Mouse (Mus musculus) thymus, postnatal 4 days (tissue): ENCODE measurements around the gene Celsr2.

ENCODE experiments used
- DNase-seq: peaks from one replicate; pipeline ENCODE4 v3.0.0; 2021

Celsr2 gene

DNA sequence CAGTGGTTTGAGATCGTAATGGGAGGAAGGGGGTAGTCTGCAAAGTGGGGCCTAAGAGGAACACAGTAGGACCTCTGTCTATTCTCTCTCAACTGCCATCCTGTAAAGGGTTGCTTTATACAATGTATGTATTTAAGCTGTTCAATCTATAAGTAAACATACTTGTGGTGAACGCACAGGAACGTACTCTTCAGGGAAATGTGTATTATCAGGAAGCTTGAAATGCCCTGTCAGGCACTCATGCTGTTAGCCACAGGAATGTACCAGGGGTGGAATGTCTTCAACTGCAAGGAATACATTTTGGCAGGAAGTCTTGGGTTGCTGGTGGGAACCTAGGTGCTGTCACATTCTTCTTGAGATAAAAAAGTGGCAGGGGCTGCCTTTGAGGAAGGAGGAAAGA lies 42.7 kb downstream of the Celsr2 start:
- DNase-seq, result no peak

DNA sequence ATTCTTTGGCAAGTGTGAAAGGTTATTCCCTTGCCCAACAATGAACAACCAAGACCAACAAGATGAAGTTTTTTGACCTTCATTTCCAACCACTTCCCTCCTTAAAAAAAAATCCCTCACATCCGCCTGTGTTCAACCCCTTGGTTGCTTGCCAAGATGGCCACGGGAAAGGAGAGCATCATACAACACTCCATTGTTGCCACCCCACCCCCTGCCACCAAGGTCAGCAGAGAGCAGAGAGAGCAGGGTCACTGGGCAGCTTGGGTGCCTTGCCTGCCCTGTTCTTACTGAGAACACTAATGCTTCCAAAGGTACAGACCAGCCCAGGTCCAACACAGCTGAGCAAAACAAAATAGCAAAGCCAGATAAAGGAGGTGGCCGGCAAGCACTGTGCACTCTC lies 43.1 kb downstream of the Celsr2 start:
- DNase-seq, result no peak

DNA sequence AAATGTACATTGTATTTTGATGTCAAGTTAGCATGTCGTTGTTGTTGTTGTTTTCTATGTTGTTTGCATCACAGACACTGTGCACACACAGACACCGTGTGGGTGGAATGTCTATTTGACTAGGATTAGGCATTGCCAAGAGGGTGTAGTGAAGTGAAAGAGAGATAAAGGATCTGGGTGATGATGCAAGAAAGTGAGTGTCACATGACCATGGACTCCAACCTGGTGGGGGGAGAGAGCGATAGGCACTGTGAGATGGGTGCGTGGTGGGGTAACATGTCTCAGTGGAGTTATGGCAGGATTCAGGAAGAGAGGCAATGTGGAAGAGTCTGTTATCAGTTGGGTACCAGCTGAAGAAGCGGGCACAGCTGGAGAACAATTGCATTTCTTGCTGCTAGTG lies 46.6 kb downstream of the Celsr2 start:
- DNase-seq, result no peak

DNA sequence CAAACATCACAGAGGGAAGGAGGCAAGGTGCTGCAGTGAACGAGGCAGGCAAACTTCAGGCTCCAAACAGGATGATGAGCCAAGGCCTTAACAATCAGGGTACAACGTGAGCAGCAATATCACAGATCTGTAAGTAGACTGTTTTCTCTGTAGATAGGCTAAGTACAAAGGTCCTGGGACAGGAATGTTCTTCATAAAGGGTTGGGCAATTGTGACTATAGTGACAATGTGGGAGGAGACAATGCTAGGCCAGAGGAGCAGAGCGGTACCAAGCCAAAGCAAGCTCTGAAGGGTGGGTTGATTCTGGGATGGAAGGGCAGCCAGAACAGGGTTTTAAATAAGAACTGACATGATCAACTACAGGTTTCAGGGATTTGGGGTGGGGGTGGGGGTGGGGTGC lies 47.5 kb downstream of the Celsr2 start:
- no peak for DNase-seq

DNA sequence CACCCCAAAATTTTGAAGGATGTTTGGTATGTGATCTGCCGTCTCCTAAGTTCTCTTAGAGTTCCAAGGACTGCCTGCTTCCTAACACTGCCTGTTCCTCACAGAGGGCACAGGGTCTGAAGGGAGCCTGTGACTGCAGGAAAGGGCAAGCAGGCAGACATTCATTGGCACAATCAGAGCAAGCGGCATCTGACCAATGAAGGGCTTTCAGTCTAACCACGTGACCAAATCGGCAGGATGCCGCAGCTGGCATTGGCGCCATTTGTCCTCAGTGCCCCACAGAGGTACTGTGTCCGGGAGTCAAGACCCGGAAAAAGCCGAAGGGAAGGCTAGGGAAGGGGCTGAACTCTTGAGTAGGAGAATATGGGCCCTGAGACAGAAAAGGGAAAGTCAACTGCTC lies 48.2 kb downstream of the Celsr2 start:
- DNase-seq, result no peak

DNA sequence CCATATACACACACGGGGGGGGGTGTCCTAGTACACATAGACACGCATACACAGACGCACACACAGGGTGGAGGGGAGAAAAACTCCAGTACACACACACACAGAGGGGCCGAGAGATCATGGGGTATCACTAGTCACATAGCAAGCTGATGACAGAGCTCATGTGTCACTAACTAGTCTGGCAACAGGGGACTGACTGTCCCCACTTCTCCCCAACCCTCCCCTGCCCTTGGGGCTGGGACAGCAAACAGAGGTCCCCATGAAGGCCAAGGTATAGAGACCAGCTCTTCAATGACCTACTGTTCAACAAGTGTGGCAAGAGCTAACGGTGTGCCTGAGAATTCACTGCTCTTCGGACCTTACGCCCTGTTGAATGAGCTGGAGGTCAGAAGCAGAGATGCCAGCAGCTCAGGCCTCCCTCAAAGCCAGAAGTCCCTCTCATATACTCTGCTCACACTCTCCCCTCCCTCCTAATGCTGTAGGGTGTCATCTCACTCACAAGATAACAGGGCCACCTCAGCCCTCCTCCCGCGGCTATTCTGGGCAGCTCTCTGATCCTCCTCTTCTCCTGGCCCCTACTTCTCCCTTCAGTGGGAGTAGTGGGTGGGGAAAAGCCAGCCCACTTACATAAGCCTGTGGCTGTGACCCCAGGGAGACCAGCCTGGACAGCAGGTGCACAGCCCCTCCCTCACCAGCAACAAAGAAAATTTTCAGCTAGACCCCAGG lies 50.9 kb downstream of the Celsr2 start, which contains the start of gene Mybphl:
Mybphl (plus strand) TSS at position 642 of the 726 bp plus-strand sequence.
- DNase-seq, result no peak

DNA sequence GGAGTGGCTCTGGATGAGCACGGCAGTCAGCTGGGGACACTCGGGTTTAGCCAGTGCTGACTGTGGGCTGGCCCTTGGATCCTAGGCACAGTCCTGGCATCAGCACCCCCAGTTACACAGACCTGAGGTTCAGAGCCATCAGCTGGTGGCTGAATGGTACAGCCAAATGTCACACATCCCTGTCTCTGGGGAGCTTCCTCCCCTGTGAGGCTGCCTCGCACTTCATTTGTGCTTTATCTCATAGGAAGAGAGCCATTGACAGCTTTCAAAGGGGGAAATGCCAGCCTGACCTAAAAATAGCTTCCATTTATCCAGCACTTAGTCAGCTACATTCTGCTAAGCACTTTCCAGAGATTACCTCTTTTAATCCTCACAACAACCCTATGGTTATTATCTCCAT lies 51.7 kb downstream of the Celsr2 start:
- DNase-seq, result no peak

DNA sequence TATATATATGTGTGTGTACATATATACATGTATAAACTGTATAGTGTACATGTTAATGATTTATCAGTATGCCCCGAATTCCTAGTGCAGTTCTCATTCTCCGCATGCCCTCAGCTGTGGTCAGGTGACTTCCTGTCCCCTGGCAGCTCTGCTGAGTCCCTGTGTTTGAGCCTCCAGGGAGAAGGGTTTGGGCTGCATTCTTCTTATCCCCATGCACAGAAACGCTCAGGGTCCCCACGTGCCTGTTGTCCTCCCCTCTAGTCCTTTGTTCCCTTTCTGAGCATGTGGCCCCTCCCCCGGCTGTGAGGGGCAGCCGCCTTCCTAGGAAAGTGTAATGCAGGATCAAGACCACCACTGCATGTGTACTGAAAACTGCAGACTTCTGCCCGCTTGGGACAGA lies 54.5 kb downstream of the Celsr2 start:
- peak; percentile 20 for DNase-seq

DNA sequence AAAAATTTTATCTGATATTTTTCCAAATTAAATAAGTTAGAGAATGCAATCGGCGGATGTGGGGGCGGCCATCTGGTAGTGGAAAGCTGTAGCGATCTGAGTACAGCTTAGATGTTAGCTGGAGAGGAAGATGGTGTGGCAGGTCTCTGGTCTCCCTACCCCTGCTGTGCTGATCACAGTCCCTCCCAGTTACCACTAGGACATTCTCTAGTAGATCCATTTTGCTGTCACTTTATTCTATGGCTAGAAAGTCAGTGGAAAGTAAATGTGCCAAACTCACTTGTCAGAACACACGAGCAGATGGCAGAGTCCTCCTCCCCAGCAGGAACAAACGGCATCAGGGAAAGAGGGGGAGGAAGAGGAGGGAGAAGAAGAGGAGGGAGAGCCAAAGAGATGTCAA lies 56.9 kb downstream of the Celsr2 start:
- no peak for DNase-seq

DNA sequence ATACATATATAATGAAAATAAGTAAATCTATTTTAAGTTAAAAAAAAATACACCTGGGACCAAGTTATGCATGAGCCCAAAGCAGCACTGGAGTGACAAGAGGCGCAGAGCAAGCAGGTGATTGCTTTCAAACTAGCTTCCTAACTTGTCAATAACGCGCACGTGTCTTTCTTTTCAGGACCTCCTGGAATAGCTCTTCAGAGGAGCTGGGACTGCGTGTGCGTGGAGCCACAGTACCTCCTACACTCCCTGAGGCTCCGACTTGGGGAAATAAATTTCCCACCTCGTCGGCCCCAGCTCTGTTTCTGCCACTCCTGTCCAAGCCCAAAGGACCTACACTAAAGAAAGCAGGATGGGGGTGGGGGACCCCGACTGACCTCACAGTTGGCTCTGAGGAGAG lies 58.3 kb downstream of the Celsr2 start:
- no peak for DNase-seq

DNA sequence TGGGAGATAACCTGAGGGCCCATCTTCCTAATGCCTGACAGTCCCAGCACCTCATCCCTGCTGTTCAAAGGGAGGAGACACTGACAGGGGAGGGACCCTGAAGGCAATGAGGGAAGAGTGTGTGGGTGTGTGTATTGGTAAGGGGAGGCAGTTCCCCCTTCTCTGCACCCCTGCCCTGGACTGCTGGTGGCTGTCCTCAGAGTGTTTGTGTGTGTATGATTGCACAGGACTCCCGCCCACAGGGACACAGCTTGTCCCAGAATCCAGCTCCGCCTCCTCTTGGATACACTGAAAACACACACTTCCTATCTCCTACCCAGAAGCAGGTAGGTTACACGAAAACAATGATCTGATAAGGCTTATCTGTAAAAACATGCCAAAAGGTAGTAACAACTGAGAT lies 60.1 kb downstream of the Celsr2 start:
- DNase-seq, result no peak

DNA sequence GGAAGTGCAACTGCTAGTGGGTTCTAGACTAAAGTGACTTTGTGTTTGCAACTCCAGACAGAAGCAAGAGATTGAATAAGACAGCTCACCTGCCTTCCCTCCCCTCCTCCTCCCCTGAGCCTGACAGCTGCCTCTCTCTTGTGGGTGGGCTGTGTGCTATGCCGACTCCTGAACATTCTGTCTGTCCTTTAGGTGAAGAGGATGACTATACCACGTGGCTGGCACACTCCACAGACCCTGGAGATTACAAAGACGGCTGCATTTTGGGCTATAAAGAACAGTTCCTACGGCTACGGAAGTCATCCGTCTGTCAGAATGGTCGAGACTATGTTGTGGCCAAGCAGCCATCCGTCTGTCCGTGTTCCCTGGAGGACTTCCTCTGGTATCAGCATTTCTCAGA lies 67.0 kb downstream of the Celsr2 start:
- no peak for DNase-seq

DNA sequence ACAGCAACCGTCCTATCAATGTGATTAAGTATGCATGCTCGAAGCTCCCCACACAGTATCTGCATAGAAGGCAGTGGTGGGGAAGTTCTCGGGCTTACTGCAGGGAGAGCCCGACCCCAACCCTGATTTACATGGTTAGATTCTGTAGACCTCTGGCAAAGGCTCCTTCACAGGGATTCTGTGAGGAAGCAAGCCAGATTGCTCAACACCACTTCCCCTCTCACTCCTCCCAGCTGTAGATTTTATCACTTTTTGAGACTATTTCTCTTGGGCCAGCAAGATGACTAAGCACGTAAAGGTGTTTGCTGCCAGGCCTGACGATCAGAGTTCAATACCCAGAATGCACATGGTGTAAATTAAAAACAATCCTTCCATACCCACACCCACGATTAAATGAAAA lies 69.5 kb downstream of the Celsr2 start:
- no peak for DNase-seq

DNA sequence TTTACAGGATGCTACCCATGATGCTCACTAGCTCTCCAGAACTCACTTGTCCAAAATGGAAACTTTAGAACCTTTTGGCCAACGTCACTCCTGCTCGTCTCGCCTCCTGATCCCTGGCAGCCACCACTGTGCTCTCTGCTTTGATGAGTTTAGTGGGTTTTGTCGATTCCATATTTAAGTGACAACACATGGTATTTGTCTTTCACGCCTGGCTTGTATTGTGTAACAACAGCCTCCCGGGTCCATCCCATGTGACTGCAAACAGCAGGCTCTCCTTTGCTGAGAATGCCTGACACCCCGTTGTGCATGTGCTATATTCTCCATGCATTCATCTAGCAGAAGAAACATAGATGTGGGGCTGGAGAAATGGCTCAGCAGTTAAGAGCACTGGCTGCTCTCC lies 73.2 kb downstream of the Celsr2 start:
- no peak for DNase-seq

DNA sequence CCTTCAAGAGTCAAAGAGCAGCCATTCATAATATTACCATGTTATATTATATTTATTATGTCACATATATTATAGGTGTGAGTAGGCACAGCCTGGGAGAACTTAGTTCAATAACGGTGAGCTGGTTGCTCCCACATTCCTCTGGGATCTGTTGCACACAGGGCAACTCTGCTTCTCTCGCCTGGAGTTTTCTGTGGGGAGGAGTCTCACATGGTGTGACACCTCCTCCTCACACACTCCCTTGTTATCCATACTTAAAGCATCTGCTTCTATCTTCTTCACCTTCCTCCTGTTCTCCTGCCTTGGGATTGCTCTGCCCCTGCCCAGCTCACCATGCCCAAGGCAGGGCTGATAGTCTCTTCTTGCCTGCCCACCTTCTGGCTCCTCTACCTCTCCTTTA lies 74.3 kb downstream of the Celsr2 start:
- DNase-seq, result no peak
